Mouse (Mus musculus) hindbrain, postnatal 0 days (tissue): ENCODE measurements at regions not wholly inside any gene's neighbourhood (a gene's known extent, or its start where the extent isn't known, plus 50 kb on each side); places are given as distances from the start of the nearest gene placed in this dataset.

Experiments used
- ATAC-seq: fragments of 200-750 bp; cut with Nextera tagmentation; 2 replicates; pipeline ENCODE4 v1.8.0; 2017; ENCODE audit warnings: mild to moderate bottlenecking, moderate TSS enrichment, moderate library complexity
- DNase-seq: peaks from one replicate; pipeline ENCODE4 v3.0.0-alpha.2; 2015; ENCODE audit warnings: low spot score
- H3K27ac ChIP-seq: fragments of 300-500 bp; sonication (generic); 2 replicates; pipeline ENCODE4 v1.5.1; 2014; ENCODE audit warnings: mild to moderate bottlenecking
- H3K27me3 ChIP-seq: fragments of 300-500 bp; sonication (generic); 2 replicates; pipeline ENCODE4 v1.6.1; 2014; ENCODE audit warnings: low read length, mixed read lengths; ENCODE audit not compliant: insufficient read depth
- H3K36me3 ChIP-seq: fragments of 300-500 bp; sonication (generic); 2 replicates; pipeline ENCODE4 v1.6.1; 2014; ENCODE audit warnings: low read length, mixed read lengths; ENCODE audit not compliant: insufficient read depth
- H3K4me1 ChIP-seq: fragments of 300-500 bp; sonication (generic); 2 replicates; pipeline ENCODE4 v1.6.1; 2014; ENCODE audit warnings: antibody characterized with exemption, low read length, mixed read lengths; ENCODE audit not compliant: insufficient read depth
- H3K4me2 ChIP-seq: fragments of 300-500 bp; sonication (generic); 2 replicates; pipeline ENCODE4 v1.6.1; 2014; ENCODE audit warnings: low read depth, mild to moderate bottlenecking, low read length, moderate library complexity, mixed read lengths
- H3K4me3 ChIP-seq: fragments of 300-500 bp; sonication (generic); 2 replicates; pipeline ENCODE4 v1.5.1; 2014; ENCODE audit warnings: low read length
- H3K9ac ChIP-seq: fragments of 300-500 bp; sonication (generic); replicated peaks from 2 replicates; pipeline ENCODE4 v1.6.1; 2014; ENCODE audit warnings: mild to moderate bottlenecking, low read length, moderate library complexity, mixed read lengths
- H3K9me3 ChIP-seq: fragments of 300-500 bp; sonication (generic); 2 replicates; pipeline ENCODE4 v1.6.1; 2016; ENCODE audit warnings: low read length, mixed read lengths
- CTCF ChIP-seq: IDR thresholded peaks from 2 replicates; pipeline ENCODE4 v1.5.1; 2016; ENCODE audit warnings: antibody characterized with exemption, control low read depth, low read depth
- WGBS: fragments of 180-500 bp; shearing (Covaris S2); extraction: QIAGEN DNeasy Blood & Tissue Kit; methylation state at CpG from one replicate; pipeline ENCODE4 v1.1.7; 2014; 5-methylcytosine and 5-hydroxymethylcytosine counted together

- Histone ChIP-seq H3K9ac (no peak overlapping the region), H3K4me3 (no peak overlapping the region), H3K4me1 (no peaks in the 10 kb centered on the region), H3K36me3 (no peaks in the 10 kb centered on the region), H3K27me3 (no peaks in the 10 kb centered on the region), H3K4me2 (no peak overlapping the region), H3K27ac (no peak overlapping the region), H3K9me3 (no peaks in the 10 kb centered on the region)
- 69% methylated on average over 14 of the region's 14 CpGs for WGBS
- no peak for TF ChIP-seq CTCF
- ATAC-seq: no peak
- no peak for DNase-seq
Observed at GRCm38 (mm10) chr16:25584337-25585069, 99.1 kb upstream of the Trp63 start.

- DNase-seq (no peak), ATAC-seq (no peak)
- Histone ChIP-seq H3K9ac (no peak overlapping the region), H3K4me2 (no peak overlapping the region), H3K4me1 (no peaks in the 10 kb centered on the region), H3K9me3 (no peaks in the 10 kb centered on the region), H3K27ac (no peak overlapping the region), H3K36me3 (no peaks in the 10 kb centered on the region), H3K4me3 (no peak overlapping the region), H3K27me3 (no peaks in the 10 kb centered on the region)
- WGBS: 55% methylated on average over 7 of the region's 7 CpGs
- TF ChIP-seq CTCF: no peak
Observed at GRCm38 (mm10) chr16:25585070-25585454, 98.5 kb upstream of the Trp63 start.

- Histone ChIP-seq H3K4me2 (no peak overlapping the region), H3K9ac (no peak overlapping the region), H3K4me3 (no peak overlapping the region), H3K4me1 (no peaks in the 10 kb centered on the region), H3K9me3 (no peaks in the 10 kb centered on the region), H3K27ac (no peak overlapping the region), H3K27me3 (no peaks in the 10 kb centered on the region), H3K36me3 (no peaks in the 10 kb centered on the region)
- ATAC-seq (no peak), DNase-seq (no peak)
- TF ChIP-seq CTCF: no peak
- WGBS: 92% methylated on average over 3 of the region's 3 CpGs
Observed at GRCm38 (mm10) chr16:25585953-25586352, 97.6 kb upstream of the Trp63 start.

- no peak overlapping the region for H3K9ac ChIP-seq
- no peak for ATAC-seq
- H3K27me3 ChIP-seq: no peaks in the 10 kb centered on the region
- H3K36me3 ChIP-seq: no peaks in the 10 kb centered on the region
- H3K9me3 ChIP-seq: no peaks in the 10 kb centered on the region
- DNase-seq: no peak
- no peaks in the 10 kb centered on the region for H3K4me1 ChIP-seq
- H3K4me2 ChIP-seq: no peak overlapping the region
- no peak overlapping the region for H3K4me3 ChIP-seq
- no peak for TF ChIP-seq CTCF
- H3K27ac ChIP-seq: no peak overlapping the region
- WGBS: 81% methylated on average over 10 of the region's 10 CpGs
Observed at GRCm38 (mm10) chr16:25587879-25588347, 95.7 kb upstream of the Trp63 start.

GRCm38 (mm10) chr16:25597435-25597834 is 86.1 kb upstream of the Trp63 start:
- Histone ChIP-seq H3K4me3 (no peak overlapping the region), H3K4me2 (no peak overlapping the region), H3K4me1 (no peaks in the 10 kb centered on the region), H3K27me3 (no peaks in the 10 kb centered on the region), H3K36me3 (no peaks in the 10 kb centered on the region), H3K27ac (no peak overlapping the region), H3K9ac (no peak overlapping the region), H3K9me3 (no peaks in the 10 kb centered on the region)
- 82% methylated on average over 1 of the region's 1 CpGs for WGBS
- DNase-seq (no peak), ATAC-seq (no peak)
- no peak for TF ChIP-seq CTCF

GRCm38 (mm10) chr16:25603121-25603520 is 80.4 kb upstream of the Trp63 start:
- H3K9ac ChIP-seq: no peak overlapping the region
- 88% methylated on average over 2 of the region's 2 CpGs for WGBS
- H3K4me3 ChIP-seq: no peak overlapping the region
- no peaks in the 10 kb centered on the region for H3K27me3 ChIP-seq
- H3K36me3 ChIP-seq: no peaks in the 10 kb centered on the region
- no peaks in the 10 kb centered on the region for H3K4me1 ChIP-seq
- no peak overlapping the region for H3K4me2 ChIP-seq
- ATAC-seq: no peak
- no peak for DNase-seq
- no peak for TF ChIP-seq CTCF
- no peaks in the 10 kb centered on the region for H3K9me3 ChIP-seq
- H3K27ac ChIP-seq: no peak overlapping the region

GRCm38 (mm10) chr16:25615229-25615628 is 68.3 kb upstream of the Trp63 start:
- H3K9ac ChIP-seq: no peak overlapping the region
- H3K4me3 ChIP-seq: no peak overlapping the region
- no peaks in the 10 kb centered on the region for H3K36me3 ChIP-seq
- no peaks in the 10 kb centered on the region for H3K27me3 ChIP-seq
- WGBS: 64% methylated on average over 4 of the region's 4 CpGs
- no peak overlapping the region for H3K27ac ChIP-seq
- no peak for TF ChIP-seq CTCF
- DNase-seq: no peak
- H3K4me2 ChIP-seq: no peak overlapping the region
- H3K9me3 ChIP-seq: no peaks in the 10 kb centered on the region
- ATAC-seq: no peak
- no peaks in the 10 kb centered on the region for H3K4me1 ChIP-seq
